Mouse (Mus musculus): ENCODE data around the gene Nr1h4. TPM values are rescaled to one million over a fixed set of nuclear protein-coding genes. Genes with fewer than 3 reads are reported as not detected.

Nr1h4 gene
- total RNA-seq, 2 experiments from 2014 or later: 0.21 TPM; not detected in 1

GRCm38 (mm10) chr10:89522481-89522880 lies 10.9 kb downstream of the Nr1h4 start:
- DNase-seq (ENCODE audit: low spot score in 2 of 2): no peak

GRCm38 (mm10) chr10:89521790-89522431 lies 11.5 kb downstream of the Nr1h4 start:
- no peak for DNase-seq (ENCODE audit: low spot score in 2 of 2)

- no peak for DNase-seq (ENCODE audit: low spot score in 2 of 2)
Measured at GRCm38 (mm10) chr10:89520381-89520780, 13.0 kb downstream of the Nr1h4 start.

- DNase-seq (ENCODE audit: low spot score in 2 of 2): no peak
Measured at GRCm38 (mm10) chr10:89519226-89519625, 14.2 kb downstream of the Nr1h4 start.

- DNase-seq (ENCODE audit: low spot score in 2 of 2): no peak
Measured at GRCm38 (mm10) chr10:89518365-89518764, 15.0 kb downstream of the Nr1h4 start.

GRCm38 (mm10) chr10:89515813-89516212 lies 17.6 kb downstream of the Nr1h4 start:
- DNase-seq (ENCODE audit: low spot score in 2 of 2): no peak

GRCm38 (mm10) chr10:89512562-89512961 lies 20.8 kb downstream of the Nr1h4 start:
- DNase-seq (ENCODE audit: low spot score in 2 of 2): no peak

- DNase-seq (ENCODE audit: low spot score in 2 of 2): no peak
Measured at GRCm38 (mm10) chr10:89510547-89510946, 22.8 kb downstream of the Nr1h4 start.

GRCm38 (mm10) chr10:89508567-89508966 lies 24.8 kb downstream of the Nr1h4 start:
- no peak for DNase-seq (ENCODE audit: low spot score in 2 of 2)

GRCm38 (mm10) chr10:89506479-89506878 lies 26.9 kb downstream of the Nr1h4 start:
- no peak for DNase-seq (ENCODE audit: low spot score in 2 of 2)

GRCm38 (mm10) chr10:89505592-89505955 lies 27.8 kb downstream of the Nr1h4 start:
- no peak for DNase-seq (ENCODE audit: low spot score in 2 of 2)

- DNase-seq (ENCODE audit: low spot score in 2 of 2): no peak
Measured at GRCm38 (mm10) chr10:89504952-89505591, 28.3 kb downstream of the Nr1h4 start.

GRCm38 (mm10) chr10:89502986-89503560 lies 30.3 kb downstream of the Nr1h4 start:
- no peak for DNase-seq (ENCODE audit: low spot score in 2 of 2)

- DNase-seq (ENCODE audit: low spot score in 2 of 2): no peak
Measured at GRCm38 (mm10) chr10:89501902-89502301, 31.5 kb downstream of the Nr1h4 start.

GRCm38 (mm10) chr10:89495537-89495936 lies 37.8 kb downstream of the Nr1h4 start:
- DNase-seq (ENCODE audit: low spot score in 2 of 2): no peak

- DNase-seq (ENCODE audit: low spot score in 2 of 2): no peak
Measured at GRCm38 (mm10) chr10:89491321-89491720, 42.1 kb downstream of the Nr1h4 start.

GRCm38 (mm10) chr10:89490250-89490649 lies 43.1 kb downstream of the Nr1h4 start:
- no peak for DNase-seq (ENCODE audit: low spot score in 2 of 2)

GRCm38 (mm10) chr10:89489459-89489858 lies 43.9 kb downstream of the Nr1h4 start:
- DNase-seq (ENCODE audit: low spot score in 2 of 2): no peak

GRCm38 (mm10) chr10:89486995-89487742 lies 46.2 kb downstream of the Nr1h4 start:
- no peak for DNase-seq (ENCODE audit: low spot score in 2 of 2)

GRCm38 (mm10) chr10:89484907-89485306 lies 48.5 kb downstream of the Nr1h4 start:
- no peak for DNase-seq (ENCODE audit: low spot score in 2 of 2)

- no peak for DNase-seq (ENCODE audit: low spot score in 2 of 2)
Measured at GRCm38 (mm10) chr10:89483812-89484602, 49.4 kb downstream of the Nr1h4 start.
